Mouse (Mus musculus): ENCODE results near the gene Fam187b.

GRCm38 (mm10) chr7:30943909-30944635, 29.5 kb upstream of the Fam187b start, which contains the start of gene Hamp:
- TF ChIP-seq CTCF (IDR thresholded peaks at IDR 0.05; ENCODE audit: insufficient read depth, low read depth, low read length) (no peak), POLR2A (IDR thresholded peaks at IDR 0.05; ENCODE audit: insufficient read depth, low read depth, low read length) (no peak)
